Comparison of ENCODE assay signal across 9 mouse cellular contexts in genomic region chr12:30883986-30884621, GRCm38 (mm10). TPM values are rescaled to one million over a fixed set of nuclear protein-coding genes. Genes with fewer than 3 reads are reported as not detected.
A peak's percentile ranks its signal among the peaks of the same experiment; 100 is the strongest.
DNase-seq lines count a peak whose midpoint lies in the region; ATAC-seq lines count a peak whose summit lies in the region.
"Had no signal": no experiment of that assay in that cellular context is flagged by ENCODE, and none has a peak within 500 bp of the region (broad histone marks: within the 10 kb centered on the region; RNA-seq: fewer than 3 reads in every experiment).

TSS of gene Alkal2 (plus strand) at chr12:30884322.

- ATAC-seq in liver, embryonic 11.5 days (replicated peaks; ENCODE audit: low FRiP score) = 0 out of 2 replicates have a peak, but pooled peaks have one; percentile 20
- ATAC-seq in common myeloid progenitor, adult 5-6 weeks (replicated peaks; ENCODE audit: low read depth, poor library complexity, severe bottlenecking) = peak; percentile 45; the same call in 1 of the 2 replicates
- ATAC-seq in intestine, embryonic 15.5 days = peak; percentile 56
- peak; percentile 84 for ATAC-seq in midbrain, embryonic 12.5 days (ENCODE audit: low FRiP score, low read depth)
- no peak for ATAC-seq in activated CD4-positive, CD25-positive, alpha-beta regulatory T cell, adult 4 months

- H3K27me3 ChIP-seq in liver, embryonic 11.5 days (replicated peaks; ENCODE audit: control insufficient read depth, insufficient read depth, low read length) = peaks cover 51% of the 10 kb centered on the region
- H3K27me3 ChIP-seq in intestine, embryonic 15.5 days (replicated peaks) = peaks cover 31% of the 10 kb centered on the region
- peaks cover 44% of the 10 kb centered on the region for H3K27me3 ChIP-seq in midbrain, embryonic 12.5 days

- H3K9me3 ChIP-seq in liver, embryonic 11.5 days (ENCODE audit: control insufficient read depth, low read length) = no peaks in the 10 kb centered on the region
- H3K9me3 ChIP-seq in intestine, embryonic 15.5 days = no peaks in the 10 kb centered on the region
- H3K9me3 ChIP-seq in midbrain, embryonic 12.5 days = no peaks in the 10 kb centered on the region

- peak within 1 kb of the TSS; percentile 42 for H3K4me3 ChIP-seq in liver, embryonic 11.5 days (ENCODE audit: low read depth, low read length)
- H3K4me3 ChIP-seq in intestine, embryonic 15.5 days (replicated peaks) = peak within 1 kb of the TSS; percentile 43
- peak within 1 kb of the TSS; percentile 57 for H3K4me3 ChIP-seq in midbrain, embryonic 12.5 days

- H3K27ac ChIP-seq in liver, embryonic 11.5 days (ENCODE audit: low read depth, low read length) = no peak within 1 kb of the TSS
- no peak within 1 kb of the TSS; the same call in 1 of the 2 replicates for H3K27ac ChIP-seq in intestine, embryonic 15.5 days
- H3K27ac ChIP-seq in midbrain, embryonic 12.5 days (replicated peaks) = no peak within 1 kb of the TSS

- H3K4me1 ChIP-seq in liver, embryonic 11.5 days (replicated peaks; ENCODE audit: control insufficient read depth, insufficient read depth, low read length) = peaks cover 3% of the 10 kb centered on the region; the same call in 1 of the 2 replicates
- peaks cover 15% of the 10 kb centered on the region for H3K4me1 ChIP-seq in intestine, embryonic 15.5 days (replicated peaks)
- H3K4me1 ChIP-seq in midbrain, embryonic 12.5 days = peaks cover 13% of the 10 kb centered on the region

- H3K4me2 ChIP-seq in liver, embryonic 11.5 days = peak within 1 kb of the TSS; percentile 70
- H3K4me2 ChIP-seq in intestine, embryonic 15.5 days (replicated peaks) = peak within 1 kb of the TSS; percentile 95
- H3K4me2 ChIP-seq in midbrain, embryonic 12.5 days (replicated peaks) = peak within 1 kb of the TSS; percentile 100

- WGBS in liver, embryonic 11.5 days = 1% methylated on average over 58 of the region's 58 CpGs
- under 1% methylated on average over 58 of the region's 58 CpGs for WGBS in intestine, embryonic 15.5 days
- under 1% methylated on average over 53 of the region's 58 CpGs for WGBS in midbrain, embryonic 12.5 days

- no peak within 1 kb of the TSS for H3K9ac ChIP-seq in liver, embryonic 11.5 days (ENCODE audit: low read depth, low read length)
- H3K9ac ChIP-seq in intestine, embryonic 15.5 days = peak within 1 kb of the TSS; percentile 14
- H3K9ac ChIP-seq in midbrain, embryonic 12.5 days (replicated peaks) = peak within 1 kb of the TSS; percentile 52

- no peak for DNase-seq in liver, embryonic 11.5 days (ENCODE audit: low spot score)
- DNase-seq in liver = no peak
- peak; percentile 38 for DNase-seq in gastrocnemius, postnatal 25 days
- DNase-seq in spleen, postnatal 10 days (ENCODE audit: low spot score in 2 of 2) = no peak

- H3K36me3 ChIP-seq in liver, embryonic 11.5 days (ENCODE audit: control insufficient read depth, insufficient read depth, low read length) = no peaks in the 10 kb centered on the region
- no peaks in the 10 kb centered on the region for H3K36me3 ChIP-seq in intestine, embryonic 15.5 days
- no peaks in the 10 kb centered on the region for H3K36me3 ChIP-seq in midbrain, embryonic 12.5 days

RNA-seq across cellular contexts. Expression of gene Alkal2, which starts in this region (rescaled TPM):
- not detected in 2 replicates for polyA plus RNA-seq in liver, embryonic 11.5 days (2014; fragmentation: Nextera tagmentation; extraction: Ambion mirVana)
- not detected in 2 replicates for total RNA-seq in common myeloid progenitor, adult 5-6 weeks (2017)
- total RNA-seq in gastrocnemius, postnatal 25 days (2021) = under 1 TPM; 0.46 to 0.95 TPM
- polyA plus RNA-seq in intestine, embryonic 15.5 days (2015; fragmentation: Nextera tagmentation; extraction: Ambion mirVana) = 0.87 and 1.2 TPM in 2 replicates
- polyA plus RNA-seq in midbrain, embryonic 12.5 days (2016; fragmentation: Nextera tagmentation; extraction: Ambion mirVana) = 0.27 and 0.47 TPM in 2 replicates
- polyA plus RNA-seq in activated CD4-positive, CD25-positive, alpha-beta regulatory T cell, adult 4 months (2017; shearing (Covaris generic)) = not detected
- polyA plus RNA-seq: large intestine, adult 2 months had no signal

Comparison
In these comparisons a context has a peak if more than half of its experiments do, and no peak if none do; other contexts are left out.
1. Peak in ATAC-seq, H3K4me3 ChIP-seq and H3K4me2 ChIP-seq in liver, embryonic 11.5 days; RNA of the gene not detected or under 1 TPM.
2. Peak in ATAC-seq in common myeloid progenitor, adult 5-6 weeks; RNA of the gene not detected or under 1 TPM.
3. Peak in DNase-seq in gastrocnemius, postnatal 25 days; RNA of the gene not detected or under 1 TPM.
4. Peak in ATAC-seq, H3K4me3 ChIP-seq, H3K9ac ChIP-seq and H3K4me2 ChIP-seq in midbrain, embryonic 12.5 days; RNA of the gene not detected or under 1 TPM.